Comparison of ENCODE assay signal across 19 mouse cellular contexts in the genomic region with DNA sequence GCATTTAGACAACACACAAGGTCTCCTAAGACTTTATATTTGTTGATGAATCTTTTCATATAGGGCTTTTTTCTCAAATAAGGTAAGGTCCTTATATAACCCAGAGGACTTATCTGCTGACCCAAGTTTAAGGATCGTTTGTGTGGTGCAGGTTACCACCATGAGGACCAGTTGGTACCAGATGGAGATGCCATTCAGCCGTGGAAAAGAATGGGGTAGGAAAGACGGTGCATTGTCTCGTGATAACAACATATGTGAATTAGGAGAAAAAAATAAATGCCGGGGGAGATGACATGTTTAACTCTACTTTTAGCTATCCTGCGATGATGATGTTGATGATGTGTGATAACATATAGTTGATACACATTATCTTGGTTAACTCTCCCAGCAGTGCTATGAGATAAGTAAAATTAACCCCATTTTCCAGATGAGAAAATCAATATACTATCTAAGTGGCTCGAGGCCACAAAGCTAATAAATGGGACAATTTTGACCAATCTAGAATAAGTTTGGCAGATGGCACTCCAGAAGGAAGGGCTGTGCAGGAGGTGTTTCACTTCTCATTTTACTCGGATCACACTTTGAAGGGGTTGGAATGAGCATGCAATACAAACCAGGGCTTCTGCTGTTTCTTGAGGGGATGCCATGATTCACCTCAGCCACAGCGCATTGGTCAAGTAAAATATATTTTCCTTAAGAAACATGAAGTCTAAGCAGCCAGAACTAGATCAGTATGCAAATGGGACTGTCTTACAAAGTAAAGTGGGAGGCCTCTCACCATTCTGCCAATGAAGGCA.
"Had no signal": no experiment of that assay in that cellular context is flagged by ENCODE, and none has a peak within 500 bp of the region (broad histone marks: within the 10 kb centered on the region; RNA-seq: fewer than 3 reads in every experiment).

No protein-coding gene starts in this region.

- H3K4me2 ChIP-seq: lung, embryonic 14.5 days; midbrain, embryonic 13.5 days; midbrain, embryonic 15.5 days; neural tube, embryonic 13.5 days; neural tube, embryonic 15.5 days had no signal

- ATAC-seq: midbrain, embryonic 13.5 days; midbrain, embryonic 15.5 days had no signal

- H3K27ac ChIP-seq: macrophage; midbrain, embryonic 10.5 days; midbrain, embryonic 13.5 days; midbrain, embryonic 15.5 days; neural tube, embryonic 13.5 days; neural tube, embryonic 15.5 days had no signal

- H3K9ac ChIP-seq: lung, embryonic 14.5 days; midbrain, embryonic 13.5 days; midbrain, embryonic 15.5 days; neural tube, embryonic 13.5 days; neural tube, embryonic 15.5 days had no signal

- DNase-seq: lung, adult 18-20 months; lung, embryonic 14.5 days; lung, postnatal 14 days; lung, postnatal 36 days; retina, postnatal 1 day; right cerebral cortex, adult 18-20 months; right cerebral cortex, postnatal 25 days; right cerebral cortex, postnatal 4 days; spleen, adult 18-20 months; thymus, adult 18-20 months; thymus, postnatal 14 days; thymus, postnatal 36 days had no signal

- H3K4me1 ChIP-seq: midbrain, embryonic 10.5 days; midbrain, embryonic 13.5 days; midbrain, embryonic 15.5 days; neural tube, embryonic 13.5 days; neural tube, embryonic 15.5 days had no signal

- H3K27me3 ChIP-seq: midbrain, embryonic 13.5 days; midbrain, embryonic 15.5 days; neural tube, embryonic 13.5 days; neural tube, embryonic 15.5 days had no signal

- H3K9me3 ChIP-seq: midbrain, embryonic 10.5 days; midbrain, embryonic 13.5 days; midbrain, embryonic 15.5 days; neural tube, embryonic 13.5 days; neural tube, embryonic 15.5 days had no signal

- H3K4me3 ChIP-seq: midbrain, embryonic 10.5 days; midbrain, embryonic 13.5 days; midbrain, embryonic 15.5 days; myocyte; neural tube, embryonic 13.5 days; neural tube, embryonic 15.5 days had no signal
